Mouse (Mus musculus) heart, postnatal 0 days (tissue): ENCODE measurements around the gene Dmbt1. TPM values are rescaled to one million over a fixed set of nuclear protein-coding genes. Genes with fewer than 3 reads are reported as not detected.

Experiments
- ATAC-seq: fragments of 200-750 bp; cut with Nextera tagmentation; 2 replicates; pipeline ENCODE4 v1.8.0; 2017; ENCODE audit warnings: low read depth, moderate number of reproducible peaks, moderate library complexity; ENCODE audit not compliant: insufficient read depth
- DNase-seq: peaks from one replicate; pipeline ENCODE4 v3.0.0-alpha.2; 2016; ENCODE audit warnings: low spot score
- H3K27ac ChIP-seq: fragments of 300-500 bp; sonication (generic); 2 replicates; pipeline ENCODE4 v1.5.1; 2014; ENCODE audit warnings: low read depth, mild to moderate bottlenecking
- H3K27me3 ChIP-seq: fragments of 300-500 bp; sonication (generic); 2 replicates; pipeline ENCODE4 v1.6.1; 2014; ENCODE audit warnings: low read length, mixed read lengths; ENCODE audit not compliant: control insufficient read depth, insufficient read depth
- H3K36me3 ChIP-seq: fragments of 300-500 bp; sonication (generic); replicated peaks from 2 replicates; pipeline ENCODE4 v1.6.1; 2014; ENCODE audit warnings: low read length, mixed read lengths; ENCODE audit not compliant: control insufficient read depth, insufficient read depth
- H3K4me1 ChIP-seq: fragments of 300-500 bp; sonication (generic); 2 replicates; pipeline ENCODE4 v1.6.1; 2014; ENCODE audit warnings: antibody characterized with exemption; ENCODE audit not compliant: control insufficient read depth, insufficient read depth
- H3K4me2 ChIP-seq: fragments of 300-500 bp; sonication (generic); 2 replicates; pipeline ENCODE4 v1.6.1; 2014; ENCODE audit warnings: low read depth, mild to moderate bottlenecking, low read length, moderate library complexity
- H3K4me3 ChIP-seq: fragments of 300-500 bp; sonication (generic); 2 replicates; pipeline ENCODE4 v1.5.1; 2014; ENCODE audit warnings: low read depth, low read length
- H3K9ac ChIP-seq: fragments of 300-500 bp; sonication (generic); replicated peaks from 2 replicates; pipeline ENCODE4 v1.6.1; 2014; ENCODE audit warnings: low read depth, low read length, mixed read lengths
- H3K9me3 ChIP-seq: fragments of 300-500 bp; sonication (generic); replicated peaks from 2 replicates; pipeline ENCODE4 v1.6.1; 2016; ENCODE audit warnings: low read length; ENCODE audit not compliant: control insufficient read depth
- CTCF ChIP-seq: IDR thresholded peaks from 2 replicates; pipeline ENCODE4 v1.5.1; 2016; ENCODE audit warnings: antibody characterized with exemption, control low read depth, low read depth
- EP300 ChIP-seq: IDR thresholded peaks from 2 replicates; pipeline ENCODE4 v1.6.1; 2016; ENCODE audit warnings: antibody characterized with exemption, low read depth
- WGBS: fragments of 180-500 bp; shearing (Covaris S2); extraction: QIAGEN DNeasy Blood & Tissue Kit; methylation state at CpG from one replicate; pipeline ENCODE4 v1.1.7; 2014; 5-methylcytosine and 5-hydroxymethylcytosine counted together
- polyA plus RNA-seq: library from polyadenylated mRNA; unstranded; fragments of >200 nt; fragmentation: Nextera tagmentation; extraction: Ambion mirVana; gene quantifications from 2 replicates; pipeline ENCODE4 v1.2.1, GENCODE M21; 2015
- total RNA-seq: library from RNA; depleted of rRNA; stranded (reverse); fragments of >200 nt; gene quantifications from 2 replicates; pipeline ENCODE4 v1.2.3, GENCODE M21; 2014; ENCODE audit warnings: low replicate concordance

Gene Dmbt1
- total and polyA plus RNA-seq, 2 experiments from 2014 or later, result not detected

DNA sequence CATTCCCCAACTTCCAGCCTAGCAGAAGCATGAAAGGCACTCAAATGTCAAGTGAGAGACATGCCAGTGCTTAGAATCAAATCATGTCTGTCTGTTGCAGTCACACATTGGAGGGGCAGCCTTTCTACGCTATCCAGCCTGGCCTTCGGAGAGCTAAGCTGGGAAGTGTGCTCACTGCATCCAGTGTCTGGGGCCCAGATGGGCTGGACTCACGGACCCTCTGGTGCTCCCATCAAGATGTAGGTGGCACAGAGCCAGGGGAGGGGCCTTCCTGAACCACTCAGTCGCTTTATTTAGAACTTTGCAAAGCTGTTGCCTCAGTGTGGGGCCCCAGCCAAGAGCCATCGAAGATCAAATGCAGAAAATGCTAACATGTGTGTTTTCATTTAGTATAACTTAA is 43.7 kb upstream of the Dmbt1 start:
- no peak for TF ChIP-seq EP300
- no peak for TF ChIP-seq CTCF
- no peak for DNase-seq

DNA sequence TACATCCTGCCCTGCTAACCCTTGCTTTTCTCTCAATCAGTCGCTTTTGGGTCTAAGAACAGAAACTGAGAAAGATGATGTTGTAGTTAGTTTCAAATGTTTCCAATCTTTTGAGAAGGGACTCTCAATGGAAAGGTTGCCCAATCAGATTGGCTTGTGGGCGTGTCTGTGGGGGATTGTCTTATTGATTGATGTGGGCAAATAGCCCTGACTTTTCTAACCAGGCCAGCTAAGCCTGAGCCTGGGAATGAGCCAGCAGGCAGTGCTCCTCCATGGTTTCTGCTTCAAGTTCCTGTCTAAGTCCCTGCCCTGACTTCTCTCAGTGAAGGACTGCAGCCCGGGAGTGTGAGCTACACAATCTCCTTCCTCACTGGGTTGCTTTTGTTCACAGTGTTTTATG is 42.5 kb upstream of the Dmbt1 start:
- H3K4me3 ChIP-seq, result no peak overlapping the region
- ATAC-seq, result no peak
- no peaks in the 10 kb centered on the region for H3K27me3 ChIP-seq
- no peaks in the 10 kb centered on the region for H3K9me3 ChIP-seq
- TF ChIP-seq CTCF, result no peak
- no peak for TF ChIP-seq EP300
- H3K9ac ChIP-seq, result no peak overlapping the region
- H3K27ac ChIP-seq, result no peak overlapping the region
- no peak for DNase-seq
- 84% methylated on average over 3 of the region's 3 CpGs for WGBS
- H3K4me2 ChIP-seq, result no peak overlapping the region
- H3K4me1 ChIP-seq, result peaks cover 17% of the 10 kb centered on the region; the same call in 1 of the 2 replicates
- peaks cover 22% of the 10 kb centered on the region for H3K36me3 ChIP-seq

More for the DNA sequence above, 43.7 kb upstream of the Dmbt1 start:
- no peaks in the 10 kb centered on the region for H3K27me3 ChIP-seq
- no peak overlapping the region for H3K9ac ChIP-seq
- H3K4me1 ChIP-seq, result peaks cover 17% of the 10 kb centered on the region; the same call in 1 of the 2 replicates
- no peaks in the 10 kb centered on the region for H3K9me3 ChIP-seq
- H3K4me2 ChIP-seq, result no peak overlapping the region
- no peak overlapping the region for H3K4me3 ChIP-seq
- 17% methylated on average over 5 of the region's 5 CpGs for WGBS
- peak; percentile 47; the same call in 1 of the 2 replicates for ATAC-seq
- 0 out of 2 replicates have a peak overlapping the region, but pooled peaks have one; percentile 18 for H3K27ac ChIP-seq
- H3K36me3 ChIP-seq, result peaks cover 22% of the 10 kb centered on the region

DNA sequence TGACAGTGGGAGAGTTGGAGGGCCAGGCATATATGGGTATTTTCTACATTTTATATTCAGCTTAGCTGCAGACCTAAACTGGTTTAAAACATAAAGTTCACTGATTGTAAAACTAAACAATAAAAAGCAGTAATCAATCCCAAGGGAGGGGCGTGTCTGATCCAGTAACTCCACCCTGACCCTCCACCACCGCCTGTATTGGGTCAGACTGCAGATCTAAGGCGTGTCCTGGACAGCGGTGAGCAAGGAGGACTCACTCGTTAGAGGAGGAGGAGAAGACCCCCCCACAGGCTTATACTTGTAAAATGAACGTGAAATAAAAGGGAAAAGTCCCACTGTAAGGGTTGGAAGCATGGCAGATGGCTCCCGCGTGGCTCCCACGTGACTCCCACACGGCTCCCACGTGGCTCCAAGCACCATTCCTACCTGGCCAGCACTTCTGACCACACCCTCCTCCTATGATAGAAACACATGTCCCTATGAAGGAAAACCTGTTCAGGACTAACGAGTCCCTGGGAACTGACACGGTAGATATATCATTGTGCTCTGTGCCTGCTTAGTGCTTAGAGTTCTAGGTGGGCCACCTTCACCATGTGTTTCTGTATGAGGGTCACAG is 40.6 kb upstream of the Dmbt1 start:
- 78% methylated on average over 13 of the region's 13 CpGs for WGBS
- Histone ChIP-seq H3K27me3 (no peaks in the 10 kb centered on the region), H3K4me1 (peaks cover 17% of the 10 kb centered on the region; the same call in 1 of the 2 replicates), H3K9me3 (no peaks in the 10 kb centered on the region), H3K36me3 (0 out of 2 replicates have a peak, but pooled peaks cover 8% of the 10 kb centered on the region), H3K9ac (no peak overlapping the region), H3K4me2 (no peak overlapping the region), H3K27ac (no peak overlapping the region), H3K4me3 (no peak overlapping the region)
- no peak for TF ChIP-seq CTCF
- no peak for TF ChIP-seq EP300
- DNase-seq (no peak), ATAC-seq (no peak)

DNA sequence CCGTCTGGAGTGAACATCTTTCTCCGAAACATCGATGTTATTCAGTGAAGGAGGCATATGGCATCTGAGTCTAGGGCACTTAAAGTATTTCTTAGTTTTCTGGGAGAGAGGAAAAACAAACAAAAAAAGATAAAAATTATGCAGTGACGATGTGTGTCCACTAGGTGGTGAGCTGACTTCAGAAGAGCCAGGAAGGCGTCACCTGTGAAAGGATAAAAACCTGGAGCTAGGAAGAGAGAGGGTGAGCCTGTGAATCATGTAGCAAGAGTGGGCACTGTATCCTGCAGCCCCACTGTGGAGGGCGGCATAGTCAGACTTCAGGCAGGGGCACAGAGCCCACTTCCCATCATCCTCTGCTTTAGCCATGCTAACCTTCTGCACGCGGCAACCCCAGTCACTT is 37.9 kb upstream of the Dmbt1 start:
- WGBS, result 48% methylated on average over 8 of the region's 8 CpGs
- Histone ChIP-seq H3K9me3 (no peaks in the 10 kb centered on the region), H3K9ac (no peak overlapping the region), H3K27ac (no peak overlapping the region), H3K27me3 (no peaks in the 10 kb centered on the region), H3K4me1 (0 out of 2 replicates have a peak, but pooled peaks cover 6% of the 10 kb centered on the region), H3K4me3 (no peak overlapping the region), H3K4me2 (no peak overlapping the region), H3K36me3 (no peaks in the 10 kb centered on the region)
- ATAC-seq (no peak), DNase-seq (peak; percentile 14)
- no peak for TF ChIP-seq EP300
- TF ChIP-seq CTCF, result peak; percentile 69

DNA sequence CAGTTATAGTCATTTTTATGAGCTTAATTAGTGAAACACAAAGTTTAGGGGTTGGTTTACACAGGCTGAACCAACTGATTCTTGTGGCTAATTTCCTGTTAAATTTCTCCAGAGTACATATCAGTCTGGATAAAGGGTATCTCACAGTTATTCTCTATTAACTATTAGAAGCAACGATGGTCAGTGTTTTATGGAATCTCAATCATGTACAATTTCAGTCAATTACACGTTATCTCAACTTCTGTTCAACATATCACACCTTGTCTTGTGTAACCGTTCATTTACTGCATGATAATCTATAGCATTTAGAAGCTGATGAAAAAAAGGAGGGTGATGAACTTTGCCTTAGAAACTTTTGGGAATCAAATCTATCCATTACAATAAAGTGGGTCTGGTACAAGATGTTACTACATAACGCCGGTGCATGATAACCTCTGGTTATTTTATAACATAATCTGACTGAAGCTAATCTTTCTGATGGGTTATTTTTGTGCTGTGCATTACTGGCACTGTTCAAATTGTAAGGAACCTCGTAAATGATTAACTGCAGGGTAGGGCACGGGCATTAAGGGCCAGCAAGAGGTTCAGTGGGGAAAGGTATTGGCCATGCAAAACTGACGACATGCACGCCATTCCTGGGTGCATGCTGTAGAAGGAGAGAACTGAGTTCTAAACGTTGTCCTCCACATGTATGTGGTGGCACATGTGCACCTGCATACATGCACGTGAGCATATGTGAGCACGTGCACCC is 29.7 kb upstream of the Dmbt1 start:
- no peak overlapping the region for H3K9ac ChIP-seq
- no peak overlapping the region for H3K27ac ChIP-seq
- ATAC-seq, result no peak
- no peak overlapping the region for H3K4me2 ChIP-seq
- no peaks in the 10 kb centered on the region for H3K27me3 ChIP-seq
- peaks cover 5% of the 10 kb centered on the region; the same call in 1 of the 2 replicates for H3K9me3 ChIP-seq
- no peak for DNase-seq
- TF ChIP-seq CTCF (no peak), EP300 (no peak)
- H3K4me1 ChIP-seq, result no peaks in the 10 kb centered on the region
- 75% methylated on average over 12 of the region's 12 CpGs for WGBS
- H3K36me3 ChIP-seq, result no peaks in the 10 kb centered on the region
- H3K4me3 ChIP-seq, result no peak overlapping the region
